Mouse (Mus musculus) cortical plate, adult 2 months (tissue): ENCODE measurements around the gene Nol9.

ENCODE experiments used
- CTCF ChIP-seq: fragments of 200-500 bp; IDR thresholded peaks from 2 replicates; pipeline ENCODE4 v1.5.1; 2011; ENCODE audit warnings: mild to moderate bottlenecking, control low read depth, low read length; ENCODE audit not compliant: insufficient read depth; ENCODE audit errors: extremely low read depth
- POLR2A ChIP-seq: fragments of 200-500 bp; IDR thresholded peaks from 2 replicates; pipeline ENCODE4 v1.6.1; 2011; ENCODE audit warnings: mild to moderate bottlenecking, low read length, control low read depth; ENCODE audit not compliant: insufficient read depth; ENCODE audit errors: extremely low read depth

DNA sequence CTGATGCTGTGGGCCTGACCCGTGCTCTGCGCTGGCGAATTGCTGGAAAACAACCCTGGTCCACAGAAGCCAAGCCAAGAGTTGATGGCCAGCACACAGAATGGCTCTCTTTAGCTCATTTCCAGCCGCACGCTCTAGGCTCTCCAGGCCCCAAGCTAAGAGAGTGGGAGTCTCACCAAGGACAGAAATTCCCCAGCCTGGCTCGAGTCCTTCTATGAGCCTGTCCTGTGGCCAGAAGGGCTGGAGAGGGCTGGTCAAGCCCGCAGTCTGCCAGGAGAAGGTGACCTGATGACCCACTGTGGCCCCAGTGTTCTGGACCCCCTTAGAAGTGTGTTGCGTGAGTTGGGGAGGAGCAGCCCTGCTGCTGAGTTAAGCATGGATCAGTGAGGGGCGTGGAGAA, 38.1 kb downstream of the Nol9 start:
- TF ChIP-seq POLR2A: no peak
- no peak for TF ChIP-seq CTCF
